Mouse (Mus musculus) bone marrow macrophage, adult 2 months (primary cell): ENCODE data around the gene Fthl17a. TPM values are rescaled to one million over a fixed set of nuclear protein-coding genes. Genes with fewer than 3 reads are reported as not detected.

Experiments used
- H3K27ac ChIP-seq: 2 replicates; pipeline ENCODE4 v1.5.1; 2012; ENCODE audit warnings: low read depth, low read length; ENCODE audit not compliant: insufficient read depth
- H3K4me1 ChIP-seq: 2 replicates; pipeline ENCODE4 v1.6.1; 2012; ENCODE audit warnings: low read length; ENCODE audit not compliant: control insufficient read depth, insufficient read depth
- H3K4me3 ChIP-seq: 2 replicates; pipeline ENCODE4 v1.5.1; 2012; ENCODE audit warnings: mild to moderate bottlenecking, low read length, moderate library complexity; ENCODE audit not compliant: insufficient read depth
- CTCF ChIP-seq: IDR thresholded peaks from 2 replicates; pipeline ENCODE4 v1.5.1; 2012; ENCODE audit warnings: low read depth, mild to moderate bottlenecking, low read length, moderate library complexity
- POLR2A ChIP-seq: IDR thresholded peaks from 2 replicates; pipeline ENCODE4 v1.6.1; 2012; ENCODE audit warnings: mild to moderate bottlenecking, low read depth, low read length, borderline replicate concordance
- polyA plus RNA-seq: library from polyadenylated mRNA; stranded (reverse); fragments of >200 nt; gene quantifications from 2 replicates; pipeline ENCODE4 v1.2.4, GENCODE M21; 2012; ENCODE audit not compliant: missing spikeins, insufficient read depth, insufficient read length

Fthl17a gene
- polyA plus RNA-seq, result not detected in 2 replicates

DNA sequence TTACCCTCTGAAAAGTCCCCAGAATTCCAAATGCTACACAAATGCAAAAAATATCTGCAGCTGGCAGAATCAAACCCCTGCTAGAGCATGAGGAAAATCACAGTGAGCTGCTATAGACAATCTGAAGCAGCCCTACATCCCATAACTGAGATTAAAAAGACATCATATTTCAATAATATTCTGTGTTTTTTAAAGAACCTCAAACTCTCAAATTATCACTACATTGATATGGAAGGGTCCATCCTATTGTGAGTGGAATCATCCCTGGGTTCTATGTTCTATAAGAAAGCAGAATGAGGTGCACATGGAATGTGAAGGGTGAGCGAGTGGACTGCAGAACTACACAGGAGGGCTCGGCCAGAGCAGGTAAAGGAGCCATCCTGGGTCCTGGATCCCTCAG lies at the start of gene Fthl17a:
Gene Fthl17a (plus strand): TSS at position 301 of the 400 bp plus-strand sequence.
- no peaks in the 10 kb centered on the region for H3K4me1 ChIP-seq
- no peak within 1 kb of the TSS for H3K4me3 ChIP-seq
- H3K27ac ChIP-seq, result no peak within 1 kb of the TSS
- TF ChIP-seq POLR2A (no peak), CTCF (no peak)

DNA sequence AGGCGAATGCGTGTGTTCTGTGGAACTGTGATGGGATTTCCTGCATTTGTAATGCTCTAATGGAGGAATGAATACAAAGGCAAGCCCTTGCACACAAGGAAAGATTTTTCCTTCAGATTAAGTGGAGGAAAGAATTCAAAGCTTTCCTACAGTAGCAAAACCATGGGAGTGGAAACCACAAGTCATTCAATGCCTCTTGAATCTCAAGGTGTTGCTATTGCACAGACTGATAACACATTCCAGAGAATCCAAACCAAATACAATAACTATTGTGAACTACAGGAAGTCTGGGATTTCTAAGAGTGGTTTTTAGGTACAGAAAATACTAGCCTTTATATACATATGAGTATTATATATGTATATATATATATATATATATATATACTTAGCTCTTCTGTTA lies 42.5 kb upstream of the Fthl17a start:
- no peak overlapping the region for H3K27ac ChIP-seq
- no peaks in the 10 kb centered on the region for H3K4me1 ChIP-seq
- no peak overlapping the region for H3K4me3 ChIP-seq
- TF ChIP-seq POLR2A (no peak), CTCF (no peak)

DNA sequence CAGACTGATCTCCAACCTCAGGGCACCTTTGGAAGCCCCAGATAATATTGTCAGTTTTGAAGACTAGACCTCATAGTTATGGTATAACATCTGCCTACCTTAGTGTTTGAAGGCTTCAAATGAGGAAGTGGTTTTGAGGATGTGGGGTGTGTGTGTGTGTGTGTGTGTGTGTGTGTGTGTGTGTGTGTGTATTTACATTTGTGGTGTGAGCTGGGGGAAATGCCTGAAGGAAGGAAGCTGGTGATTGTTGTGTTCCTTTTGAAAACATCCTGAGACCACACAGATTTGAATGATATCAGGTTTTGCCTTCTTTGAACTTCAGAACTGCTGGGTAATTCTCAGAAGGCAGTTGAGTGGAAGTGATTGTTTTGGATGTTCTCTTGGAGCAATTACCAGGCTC lies 22.6 kb upstream of the Fthl17a start:
- H3K27ac ChIP-seq, result no peak overlapping the region
- TF ChIP-seq POLR2A (no peak), CTCF (no peak)
- H3K4me1 ChIP-seq, result peaks cover 2% of the 10 kb centered on the region; the same call in 1 of the 2 replicates
- H3K4me3 ChIP-seq, result no peak overlapping the region

DNA sequence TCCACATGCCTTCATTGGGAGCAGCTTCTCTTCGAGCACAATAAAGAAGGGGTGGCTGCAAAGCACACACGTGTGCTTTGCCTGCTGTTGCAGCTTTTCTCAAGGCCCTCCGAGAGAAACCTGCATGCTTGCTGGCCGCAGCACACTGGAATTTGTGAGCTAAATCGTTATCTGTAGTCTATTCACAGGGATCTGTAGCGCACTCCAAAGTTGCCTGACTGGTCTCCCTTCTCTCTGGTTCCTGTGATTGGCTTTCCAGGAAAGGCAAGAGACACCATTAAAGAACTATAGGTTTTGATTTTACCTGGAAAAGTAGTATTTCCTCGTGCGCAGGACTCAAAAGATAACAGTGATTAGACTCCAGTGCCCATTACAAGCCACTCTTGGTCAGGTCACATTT lies 22.3 kb downstream of the Fthl17a start:
- no peaks in the 10 kb centered on the region for H3K4me1 ChIP-seq
- no peak overlapping the region for H3K27ac ChIP-seq
- no peak overlapping the region for H3K4me3 ChIP-seq
- TF ChIP-seq POLR2A (no peak), CTCF (no peak)

DNA sequence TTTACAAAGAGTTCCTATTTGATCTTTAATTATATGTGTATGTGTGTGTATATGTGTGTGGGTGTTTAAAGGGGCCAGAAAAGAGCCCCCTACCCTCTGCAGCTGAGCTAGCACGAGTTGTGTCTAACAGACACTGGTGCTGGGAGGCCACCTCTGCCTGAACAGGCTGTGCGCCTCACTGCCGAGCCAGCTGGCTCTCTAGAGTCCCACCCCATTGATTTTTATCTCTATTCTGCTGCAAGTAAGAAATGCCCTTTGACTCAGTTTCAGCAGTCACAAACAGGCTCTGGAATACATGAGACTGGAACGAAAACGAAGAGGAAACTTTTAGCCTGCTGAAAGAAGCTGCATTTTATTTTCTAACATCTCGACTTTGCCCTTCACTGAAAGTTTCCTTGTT lies 22.8 kb downstream of the Fthl17a start:
- TF ChIP-seq POLR2A (no peak), CTCF (no peak)
- no peaks in the 10 kb centered on the region for H3K4me1 ChIP-seq
- no peak overlapping the region for H3K4me3 ChIP-seq
- no peak overlapping the region for H3K27ac ChIP-seq

DNA sequence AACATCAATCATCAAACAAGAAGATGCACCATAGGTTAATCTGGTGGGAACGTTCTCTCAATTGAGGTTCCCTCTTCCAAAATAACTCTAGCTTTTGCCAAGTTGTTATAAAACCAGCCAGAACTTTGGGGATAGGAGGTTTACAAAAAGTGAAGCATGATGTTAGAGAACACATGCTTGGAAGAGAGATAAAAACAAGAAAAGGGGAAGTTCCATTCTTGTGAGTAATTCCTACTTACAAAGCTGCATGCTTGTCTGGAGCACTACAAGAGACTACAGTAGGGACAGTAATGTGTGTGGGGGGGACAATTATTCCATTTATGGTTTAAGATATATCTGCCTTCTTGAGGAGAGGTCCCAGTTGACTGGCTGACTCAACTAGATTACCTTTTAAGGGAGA lies 40.4 kb downstream of the Fthl17a start:
- H3K4me3 ChIP-seq, result no peak overlapping the region
- peak overlapping the region; percentile 71 for H3K27ac ChIP-seq
- TF ChIP-seq CTCF, result no peak
- no peak for TF ChIP-seq POLR2A
- peaks cover 14% of the 10 kb centered on the region for H3K4me1 ChIP-seq

DNA sequence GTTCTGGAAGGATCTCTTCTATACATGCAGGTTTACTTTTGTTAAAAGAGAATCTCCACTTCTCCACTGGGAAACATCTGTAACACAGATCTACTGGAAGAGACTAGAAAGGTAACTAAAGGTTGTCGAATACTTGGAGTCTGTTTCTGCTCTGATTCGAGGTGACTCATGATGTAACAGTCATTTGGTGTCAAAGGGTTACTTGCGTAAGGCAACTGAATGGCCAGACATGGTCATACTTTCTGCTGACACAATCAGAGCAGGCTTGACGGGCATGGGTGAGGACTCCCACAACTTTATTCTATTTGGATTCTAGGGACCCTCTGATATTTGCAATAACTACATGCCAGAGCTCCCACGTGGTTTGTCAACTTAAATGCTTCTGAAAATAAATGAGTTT lies 43.3 kb downstream of the Fthl17a start:
- no peak for TF ChIP-seq CTCF
- no peak for TF ChIP-seq POLR2A
- Histone ChIP-seq H3K4me1 (peaks cover 14% of the 10 kb centered on the region), H3K27ac (peak overlapping the region; percentile 58), H3K4me3 (no peak overlapping the region)

DNA sequence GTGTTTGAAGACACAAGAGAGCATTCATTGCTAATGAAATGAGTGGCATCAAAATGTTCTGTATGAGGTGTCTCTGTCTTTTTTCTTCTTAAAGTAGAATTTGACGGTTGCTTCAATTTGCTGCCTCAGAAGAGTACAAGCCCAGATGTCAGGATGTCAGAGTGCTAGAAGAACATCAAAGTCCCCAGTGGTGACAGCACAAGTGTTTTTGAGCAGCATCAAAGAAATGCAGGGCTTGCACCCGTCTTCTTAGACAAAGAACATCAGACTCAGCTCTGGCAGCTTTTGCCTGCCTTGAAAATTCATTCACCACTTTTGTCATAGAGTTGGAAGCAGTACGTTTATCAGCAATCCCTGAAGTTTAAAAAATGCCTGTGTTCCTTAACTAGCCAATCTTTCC lies 44.5 kb downstream of the Fthl17a start:
- no peak for TF ChIP-seq CTCF
- no peak for TF ChIP-seq POLR2A
- H3K4me1 ChIP-seq, result peaks cover 14% of the 10 kb centered on the region
- no peak overlapping the region for H3K27ac ChIP-seq
- H3K4me3 ChIP-seq, result no peak overlapping the region

DNA sequence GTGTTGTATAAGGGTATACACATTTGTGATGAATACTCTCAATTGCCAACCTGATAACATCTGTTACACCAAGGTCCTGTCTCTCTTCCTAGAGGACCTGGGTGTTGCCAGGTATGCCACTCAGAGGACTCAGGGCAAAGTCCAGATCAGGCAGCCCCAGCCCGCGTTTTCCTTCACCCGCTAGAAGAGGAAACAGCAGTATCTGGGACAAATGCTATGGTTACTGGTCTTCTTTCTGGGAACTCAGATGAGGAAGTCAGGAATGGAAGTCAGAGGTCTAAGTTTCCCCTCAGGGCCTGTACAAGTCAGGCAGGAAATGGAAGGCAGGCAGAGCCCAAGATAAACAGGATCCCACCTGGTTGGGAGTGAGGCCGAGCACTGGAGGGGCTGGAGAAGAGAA lies 55.2 kb downstream of the Fthl17a start:
- no peak overlapping the region for H3K4me3 ChIP-seq
- 0 out of 2 replicates have a peak, but pooled peaks cover 3% of the 10 kb centered on the region for H3K4me1 ChIP-seq
- H3K27ac ChIP-seq, result no peak overlapping the region
- TF ChIP-seq CTCF (no peak), POLR2A (no peak)

DNA sequence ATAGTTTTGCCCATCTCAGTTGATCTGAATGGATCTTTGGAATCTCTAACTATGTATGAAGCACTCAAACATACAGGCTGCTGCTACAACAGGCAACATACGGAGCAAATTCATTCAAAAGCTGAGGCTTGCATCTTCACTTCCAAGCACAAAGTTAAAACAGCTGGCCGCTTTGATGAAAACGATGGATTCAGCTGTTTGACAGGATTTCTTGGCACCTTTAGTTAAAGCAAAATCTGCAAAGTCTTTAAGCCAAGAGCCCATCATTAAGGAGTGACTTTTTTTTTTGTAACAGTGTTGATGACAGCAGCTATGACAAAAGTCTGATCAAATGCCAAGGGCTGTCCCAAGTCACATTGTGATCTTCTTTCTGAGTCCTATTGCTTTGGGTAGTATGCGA lies 69.1 kb downstream of the Fthl17a start:
- Histone ChIP-seq H3K27ac (no peak overlapping the region), H3K4me3 (no peak overlapping the region), H3K4me1 (no peaks in the 10 kb centered on the region)
- TF ChIP-seq CTCF (no peak), POLR2A (no peak)

DNA sequence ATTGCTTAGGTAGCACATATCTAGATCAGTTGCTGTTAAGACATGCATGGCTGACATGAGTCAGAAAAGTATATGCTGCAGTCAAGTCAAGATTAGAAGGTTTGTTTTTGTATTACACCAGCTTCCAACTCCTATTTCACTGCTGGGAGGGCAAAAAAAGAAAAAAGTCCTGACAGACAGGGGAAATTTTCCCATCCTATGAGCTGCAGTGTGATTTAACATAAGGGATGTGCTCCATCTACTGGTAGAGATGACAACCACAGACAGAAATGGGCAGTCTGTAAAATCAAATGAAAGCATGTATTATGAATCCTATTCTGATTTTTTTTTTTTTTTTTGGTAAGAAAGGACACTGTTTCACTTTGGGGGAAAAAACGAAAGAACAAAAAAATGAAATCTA lies 69.7 kb downstream of the Fthl17a start:
- TF ChIP-seq POLR2A, result no peak
- TF ChIP-seq CTCF, result no peak
- H3K4me1 ChIP-seq, result no peaks in the 10 kb centered on the region
- no peak overlapping the region for H3K4me3 ChIP-seq
- no peak overlapping the region for H3K27ac ChIP-seq
